Mouse (Mus musculus): ENCODE data around the gene Ddx39b.
"Not testable (repeated sequence)": the region's sequence is repeated elsewhere in the genome, so short reads cannot be mapped to it uniquely, and the experiment has no call there.

GRCm38 (mm10) chr17:35234090-35234489, 7.5 kb upstream of the Ddx39b start:
- TF ChIP-seq USF1 (IDR thresholded peaks at IDR 0.05; ENCODE audit: low read depth); POLR2A (IDR thresholded peaks at IDR 0.05; ENCODE audit: insufficient read length, low read depth); TCF3 (IDR thresholded peaks at IDR 0.05; ENCODE audit: insufficient read length, low read depth); TCF12 (IDR thresholded peaks at IDR 0.05; ENCODE audit: insufficient read depth, poor library complexity, severe bottlenecking); SRF (IDR thresholded peaks at IDR 0.05; ENCODE audit: control insufficient read depth, insufficient read length, low read depth); MAX (IDR thresholded peaks at IDR 0.05; ENCODE audit: low read depth); MYOG (IDR thresholded peaks at IDR 0.05; ENCODE audit: control insufficient read depth in 1 of 3, insufficient read depth in 1 of 3, insufficient read length in 2 of 3, low read depth in 2 of 3); E2F4 (IDR thresholded peaks at IDR 0.05; ENCODE audit: insufficient read depth); MYOD1 (IDR thresholded peaks at IDR 0.05; ENCODE audit: control insufficient read depth in 1 of 3, insufficient read length in 2 of 3, low read depth in 2 of 3); POLR2AphosphoS2 (IDR thresholded peaks at IDR 0.05; ENCODE audit: insufficient read length, low read depth); REST (IDR thresholded peaks at IDR 0.05; ENCODE audit: insufficient read depth, insufficient read length): not testable (repeated sequence)
